Mouse (Mus musculus) embryonic facial prominence, embryonic 14.5 days (tissue): Measurements from ENCODE around the gene Gse1. TPM values are rescaled to one million over a fixed set of nuclear protein-coding genes. Genes with fewer than 3 reads are reported as not detected.

Experiments used
- ATAC-seq: fragments of 200-750 bp; cut with Nextera tagmentation; 2 replicates; pipeline ENCODE4 v1.8.0; 2017; ENCODE audit warnings: low read depth, moderate number of reproducible peaks, moderate TSS enrichment
- DNase-seq: peaks from one replicate; pipeline ENCODE4 v3.0.0-alpha.2; 2015; ENCODE audit warnings: low spot score
- H3K27ac ChIP-seq: fragments of 300-500 bp; sonication (generic); replicated peaks from 2 replicates; pipeline ENCODE4 v1.5.1; 2014; ENCODE audit warnings: low read depth, mild to moderate bottlenecking, low read length, moderate library complexity
- H3K27me3 ChIP-seq: fragments of 300-500 bp; sonication (generic); replicated peaks from 2 replicates; pipeline ENCODE4 v1.6.1; 2014; ENCODE audit warnings: low read length; ENCODE audit not compliant: control insufficient read depth, insufficient read depth
- H3K36me3 ChIP-seq: fragments of 300-500 bp; sonication (generic); 2 replicates; pipeline ENCODE4 v1.6.1; 2014; ENCODE audit warnings: low read length, mixed read lengths; ENCODE audit not compliant: control insufficient read depth, insufficient read depth
- H3K4me1 ChIP-seq: fragments of 300-500 bp; sonication (generic); 2 replicates; pipeline ENCODE4 v1.6.1; 2014; ENCODE audit warnings: antibody characterized with exemption, low read length; ENCODE audit not compliant: control insufficient read depth, insufficient read depth
- H3K4me2 ChIP-seq: fragments of 300-500 bp; sonication (generic); 2 replicates; pipeline ENCODE4 v1.6.1; 2014; ENCODE audit warnings: low read depth, mild to moderate bottlenecking, low read length, moderate library complexity, mixed read lengths
- H3K4me3 ChIP-seq: fragments of 300-500 bp; sonication (generic); 2 replicates; pipeline ENCODE4 v1.5.1; 2014; ENCODE audit warnings: low read depth, mild to moderate bottlenecking, low read length
- H3K9ac ChIP-seq: fragments of 300-500 bp; sonication (generic); 2 replicates; pipeline ENCODE4 v1.6.1; 2014; ENCODE audit warnings: low read depth, mild to moderate bottlenecking, low read length, moderate library complexity, mixed read lengths
- H3K9me3 ChIP-seq: fragments of 300-500 bp; sonication (generic); 2 replicates; pipeline ENCODE4 v1.6.1; 2016; ENCODE audit warnings: low read length; ENCODE audit not compliant: control insufficient read depth
- WGBS: fragments of 180-500 bp; shearing (Covaris S2); extraction: QIAGEN DNeasy Blood & Tissue Kit; methylation state at CpG from one replicate; pipeline ENCODE4 v1.1.7; 2014; 5-methylcytosine and 5-hydroxymethylcytosine counted together
- polyA plus RNA-seq: library from polyadenylated mRNA; unstranded; fragments of >200 nt; fragmentation: Nextera tagmentation; extraction: Ambion mirVana; gene quantifications from 2 replicates; pipeline ENCODE4 v1.2.1, GENCODE M21; 2014

The Gse1 gene
- polyA plus RNA-seq, 1 experiment from 2014 or later, result 8.7 TPM

- H3K4me3 ChIP-seq, result no peak overlapping the region
- WGBS, result 37% methylated on average over 9 of the region's 9 CpGs
- peaks cover 40% of the 10 kb centered on the region for H3K4me1 ChIP-seq
- H3K9me3 ChIP-seq, result no peaks in the 10 kb centered on the region
- no peaks in the 10 kb centered on the region for H3K27me3 ChIP-seq
- peak overlapping the region; percentile 30; the same call in 1 of the 2 replicates for H3K9ac ChIP-seq
- H3K36me3 ChIP-seq, result no peaks in the 10 kb centered on the region
- ATAC-seq (no peak), DNase-seq (peak; percentile 54)
- 0 out of 2 replicates have a peak overlapping the region, but pooled peaks have one; percentile 33 for H3K27ac ChIP-seq
- H3K4me2 ChIP-seq, result no peak overlapping the region
These were observed 80.3 kb downstream of the Gse1 start for GRCm38 (mm10) chr8:120308553-120308952.

- ATAC-seq (peak; percentile 45; the same call in 1 of the 2 replicates), DNase-seq (peak; percentile 83)
These were observed 81.1 kb downstream of the Gse1 start for GRCm38 (mm10) chr8:120309326-120309725.

GRCm38 (mm10) chr8:120310063-120310462 is 81.8 kb downstream of the Gse1 start:
- Histone ChIP-seq H3K9me3 (no peaks in the 10 kb centered on the region), H3K27ac (no peak overlapping the region), H3K27me3 (no peaks in the 10 kb centered on the region), H3K4me1 (peaks cover 26% of the 10 kb centered on the region), H3K9ac (no peak overlapping the region), H3K4me3 (no peak overlapping the region), H3K4me2 (no peak overlapping the region), H3K36me3 (no peaks in the 10 kb centered on the region)
- DNase-seq (no peak), ATAC-seq (no peak)
- 68% methylated on average over 5 of the region's 5 CpGs for WGBS

More at GRCm38 (mm10) chr8:120309326-120309725, 81.1 kb downstream of the Gse1 start:
- no peaks in the 10 kb centered on the region for H3K36me3 ChIP-seq
- H3K27ac ChIP-seq, result peak overlapping the region; percentile 15; the same call in 1 of the 2 replicates
- H3K4me3 ChIP-seq, result no peak overlapping the region
- peaks cover 33% of the 10 kb centered on the region for H3K4me1 ChIP-seq
- H3K9ac ChIP-seq, result 0 out of 2 replicates have a peak overlapping the region, but pooled peaks have one; percentile 19
- 41% methylated on average over 18 of the region's 18 CpGs for WGBS
- H3K4me2 ChIP-seq, result no peak overlapping the region; the same call in 1 of the 2 replicates
- no peaks in the 10 kb centered on the region for H3K9me3 ChIP-seq
- H3K27me3 ChIP-seq, result no peaks in the 10 kb centered on the region

- no peak for DNase-seq
- no peak overlapping the region for H3K9ac ChIP-seq
- H3K9me3 ChIP-seq, result no peaks in the 10 kb centered on the region
These were observed 84.2 kb downstream of the Gse1 start for GRCm38 (mm10) chr8:120312452-120312851.

GRCm38 (mm10) chr8:120313674-120314073 is 85.4 kb downstream of the Gse1 start:
- H3K9me3 ChIP-seq, result no peaks in the 10 kb centered on the region
- no peak overlapping the region for H3K4me2 ChIP-seq
- no peaks in the 10 kb centered on the region for H3K27me3 ChIP-seq
- no peak overlapping the region for H3K4me3 ChIP-seq
- no peaks in the 10 kb centered on the region for H3K36me3 ChIP-seq
- no peak for DNase-seq
- peaks cover 20% of the 10 kb centered on the region for H3K4me1 ChIP-seq
- ATAC-seq, result no peak
- WGBS, result 85% methylated on average over 3 of the region's 3 CpGs
- H3K27ac ChIP-seq, result no peak overlapping the region
- no peak overlapping the region for H3K9ac ChIP-seq

More at GRCm38 (mm10) chr8:120312452-120312851, 84.2 kb downstream of the Gse1 start:
- H3K4me2 ChIP-seq, result no peak overlapping the region
- ATAC-seq, result no peak
- no peak overlapping the region for H3K4me3 ChIP-seq
- WGBS, result 85% methylated on average over 4 of the region's 4 CpGs
- no peaks in the 10 kb centered on the region for H3K36me3 ChIP-seq
- no peak overlapping the region for H3K27ac ChIP-seq
- H3K27me3 ChIP-seq, result no peaks in the 10 kb centered on the region
- H3K4me1 ChIP-seq, result peaks cover 31% of the 10 kb centered on the region

GRCm38 (mm10) chr8:120314932-120315331 is 86.7 kb downstream of the Gse1 start:
- Histone ChIP-seq H3K27me3 (no peaks in the 10 kb centered on the region), H3K36me3 (no peaks in the 10 kb centered on the region), H3K4me2 (no peak overlapping the region), H3K9ac (no peak overlapping the region), H3K4me1 (peaks cover 7% of the 10 kb centered on the region; the same call in 1 of the 2 replicates), H3K9me3 (no peaks in the 10 kb centered on the region), H3K4me3 (no peak overlapping the region), H3K27ac (no peak overlapping the region)
- 75% methylated on average over 5 of the region's 5 CpGs for WGBS
- DNase-seq (no peak), ATAC-seq (no peak)

- H3K9me3 ChIP-seq, result no peaks in the 10 kb centered on the region
- WGBS, result 91% methylated on average over 4 of the region's 4 CpGs
- H3K9ac ChIP-seq, result no peak overlapping the region
- H3K36me3 ChIP-seq, result no peaks in the 10 kb centered on the region
- H3K4me1 ChIP-seq, result peaks cover 6% of the 10 kb centered on the region; the same call in 1 of the 2 replicates
- ATAC-seq (no peak), DNase-seq (no peak)
- H3K27me3 ChIP-seq, result no peaks in the 10 kb centered on the region
- H3K4me3 ChIP-seq, result no peak overlapping the region
- no peak overlapping the region for H3K4me2 ChIP-seq
- H3K27ac ChIP-seq, result no peak overlapping the region
These were observed 87.4 kb downstream of the Gse1 start for GRCm38 (mm10) chr8:120315644-120316043.

- no peak for DNase-seq
- no peak overlapping the region for H3K4me3 ChIP-seq
- H3K27me3 ChIP-seq, result no peaks in the 10 kb centered on the region
- H3K27ac ChIP-seq, result no peak overlapping the region
- H3K36me3 ChIP-seq, result no peaks in the 10 kb centered on the region
- ATAC-seq, result no peak
- H3K9ac ChIP-seq, result no peak overlapping the region
- H3K4me2 ChIP-seq, result no peak overlapping the region
- 84% methylated on average over 7 of the region's 7 CpGs for WGBS
- H3K4me1 ChIP-seq, result peaks cover 6% of the 10 kb centered on the region; the same call in 1 of the 2 replicates
- H3K9me3 ChIP-seq, result no peaks in the 10 kb centered on the region
These were observed 88.5 kb downstream of the Gse1 start for GRCm38 (mm10) chr8:120316707-120317106.
